Mouse (Mus musculus): ENCODE results near the gene Cbln1. TPM values are rescaled to one million over a fixed set of nuclear protein-coding genes. Genes with fewer than 3 reads are reported as not detected.
A peak's percentile ranks its signal among the peaks of the same experiment; 100 is the strongest.

The Cbln1 gene
- polyA plus RNA-seq, 1 experiment from 2014 or later, result 9.4 TPM

- H3K4me2 ChIP-seq (ENCODE audit: low read length), result no peak overlapping the region
Observed at GRCm38 (mm10) chr8:87466936-87467602, 5.3 kb downstream of the Cbln1 start.

GRCm38 (mm10) chr8:87466335-87466734, 6.1 kb downstream of the Cbln1 start:
- ATAC-seq, result no peak

More at GRCm38 (mm10) chr8:87466936-87467602, 5.3 kb downstream of the Cbln1 start:
- no peaks in the 10 kb centered on the region for H3K9me3 ChIP-seq (replicated peaks; ENCODE audit: control insufficient read depth, low read length)
- no peak for ATAC-seq
- peaks cover 15% of the 10 kb centered on the region for H3K4me1 ChIP-seq (ENCODE audit: control insufficient read depth, insufficient read depth, low read length)
- H3K4me3 ChIP-seq (ENCODE audit: low read depth, low read length), result no peak overlapping the region
- no peak for DNase-seq (ENCODE audit: low spot score)
- H3K27me3 ChIP-seq (replicated peaks; ENCODE audit: control insufficient read depth, insufficient read depth, low read length), result peaks cover 60% of the 10 kb centered on the region
- H3K9ac ChIP-seq (ENCODE audit: low read length), result no peak overlapping the region
- no peak overlapping the region for H3K27ac ChIP-seq (ENCODE audit: low read depth, low read length)
- 79% methylated on average over 1 of the region's 1 CpGs for WGBS
- H3K36me3 ChIP-seq (ENCODE audit: control insufficient read depth, insufficient read depth, low read length), result no peaks in the 10 kb centered on the region

DNA sequence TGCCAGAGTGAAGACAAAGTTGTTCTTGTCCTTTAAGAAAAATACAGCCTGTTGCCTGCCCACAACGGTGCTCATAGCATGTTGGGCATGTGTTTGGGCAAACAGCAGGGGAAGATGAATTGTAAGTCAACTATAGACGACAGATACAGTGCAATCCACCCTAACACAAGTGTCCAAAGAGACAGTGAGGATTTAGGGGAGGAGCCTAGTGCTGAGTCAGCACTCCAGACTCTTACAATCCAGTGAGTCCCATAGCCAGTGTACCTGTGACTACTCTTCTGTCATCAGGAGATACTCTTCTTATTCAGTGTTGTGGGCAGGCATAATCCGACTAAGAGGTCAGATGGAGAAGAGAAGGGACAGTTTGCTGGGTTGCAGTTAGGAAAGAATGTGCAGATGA, 8.0 kb downstream of the Cbln1 start:
- Histone ChIP-seq H3K4me2 (ENCODE audit: low read length) (no peak overlapping the region), H3K4me1 (ENCODE audit: control insufficient read depth, insufficient read depth, low read length) (peaks cover 4% of the 10 kb centered on the region; the same call in 1 of the 2 replicates), H3K36me3 (ENCODE audit: control insufficient read depth, insufficient read depth, low read length) (no peaks in the 10 kb centered on the region), H3K9me3 (replicated peaks; ENCODE audit: control insufficient read depth, low read length) (no peaks in the 10 kb centered on the region), H3K27me3 (replicated peaks; ENCODE audit: control insufficient read depth, insufficient read depth, low read length) (peaks cover 35% of the 10 kb centered on the region), H3K27ac (ENCODE audit: low read depth, low read length) (no peak overlapping the region), H3K9ac (ENCODE audit: low read length) (no peak overlapping the region), H3K4me3 (ENCODE audit: low read depth, low read length) (no peak overlapping the region)
- ATAC-seq, result no peak
- no peak for DNase-seq (ENCODE audit: low spot score)
- WGBS, result 73% methylated on average over 3 of the region's 3 CpGs

More at GRCm38 (mm10) chr8:87466335-87466734, 6.1 kb downstream of the Cbln1 start:
- no peak for DNase-seq (ENCODE audit: low spot score)
- WGBS, result 44% methylated on average over 6 of the region's 6 CpGs
- Histone ChIP-seq H3K4me2 (ENCODE audit: low read length) (no peak overlapping the region), H3K27ac (ENCODE audit: low read depth, low read length) (no peak overlapping the region), H3K36me3 (ENCODE audit: control insufficient read depth, insufficient read depth, low read length) (no peaks in the 10 kb centered on the region), H3K9ac (ENCODE audit: low read length) (no peak overlapping the region), H3K9me3 (replicated peaks; ENCODE audit: control insufficient read depth, low read length) (no peaks in the 10 kb centered on the region), H3K27me3 (replicated peaks; ENCODE audit: control insufficient read depth, insufficient read depth, low read length) (peaks cover 54% of the 10 kb centered on the region), H3K4me3 (ENCODE audit: low read depth, low read length) (no peak overlapping the region), H3K4me1 (ENCODE audit: control insufficient read depth, insufficient read depth, low read length) (peaks cover 15% of the 10 kb centered on the region)

GRCm38 (mm10) chr8:87461801-87462200, 10.6 kb downstream of the Cbln1 start:
- no peak for DNase-seq (ENCODE audit: low spot score)
- H3K4me3 ChIP-seq (ENCODE audit: low read depth, low read length), result no peak overlapping the region
- no peak overlapping the region for H3K27ac ChIP-seq (ENCODE audit: low read depth, low read length)
- WGBS, result 56% methylated on average over 5 of the region's 5 CpGs
- peaks cover 10% of the 10 kb centered on the region; the same call in 1 of the 2 replicates for H3K27me3 ChIP-seq (replicated peaks; ENCODE audit: control insufficient read depth, insufficient read depth, low read length)
- ATAC-seq, result no peak
- H3K9me3 ChIP-seq (replicated peaks; ENCODE audit: control insufficient read depth, low read length), result no peaks in the 10 kb centered on the region
- H3K36me3 ChIP-seq (ENCODE audit: control insufficient read depth, insufficient read depth, low read length), result no peaks in the 10 kb centered on the region
- H3K9ac ChIP-seq (ENCODE audit: low read length), result no peak overlapping the region
- H3K4me1 ChIP-seq (ENCODE audit: control insufficient read depth, insufficient read depth, low read length), result no peaks in the 10 kb centered on the region
- H3K4me2 ChIP-seq (ENCODE audit: low read length), result no peak overlapping the region

- 84% methylated on average over 4 of the region's 4 CpGs for WGBS
- DNase-seq (ENCODE audit: low spot score), result no peak
- no peaks in the 10 kb centered on the region for H3K36me3 ChIP-seq (ENCODE audit: control insufficient read depth, insufficient read depth, low read length)
Observed at GRCm38 (mm10) chr8:87456949-87457348, 15.5 kb downstream of the Cbln1 start.

DNA sequence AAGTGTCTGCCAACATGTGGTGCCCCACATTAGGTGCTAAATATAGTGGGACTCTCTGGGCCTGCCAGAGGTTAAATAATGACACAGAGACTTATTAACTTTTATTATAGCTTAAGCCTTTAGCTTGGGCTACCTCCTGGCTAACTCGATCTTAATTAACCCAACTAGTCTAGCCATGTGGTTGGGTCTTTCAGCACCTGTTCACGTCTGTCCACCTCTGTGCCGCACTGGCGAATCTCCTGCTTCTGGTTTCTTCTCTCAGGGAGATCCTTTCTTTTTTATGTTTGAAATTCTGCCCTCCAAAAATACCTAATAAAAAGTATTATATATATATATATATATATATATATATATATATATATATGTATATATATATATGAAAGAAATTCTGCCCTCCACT, 19.6 kb downstream of the Cbln1 start:
- no peak overlapping the region for H3K4me3 ChIP-seq (ENCODE audit: low read depth, low read length)
- H3K36me3 ChIP-seq (ENCODE audit: control insufficient read depth, insufficient read depth, low read length), result no peaks in the 10 kb centered on the region
- no peak overlapping the region for H3K9ac ChIP-seq (ENCODE audit: low read length)
- no peaks in the 10 kb centered on the region for H3K9me3 ChIP-seq (replicated peaks; ENCODE audit: control insufficient read depth, low read length)
- no peak for DNase-seq (ENCODE audit: low spot score)
- H3K27ac ChIP-seq (ENCODE audit: low read depth, low read length), result no peak overlapping the region
- ATAC-seq, result no peak
- no peaks in the 10 kb centered on the region for H3K27me3 ChIP-seq (replicated peaks; ENCODE audit: control insufficient read depth, insufficient read depth, low read length)
- WGBS, result 90% methylated on average over 4 of the region's 4 CpGs
- no peaks in the 10 kb centered on the region for H3K4me1 ChIP-seq (ENCODE audit: control insufficient read depth, insufficient read depth, low read length)
- H3K4me2 ChIP-seq (ENCODE audit: low read length), result no peak overlapping the region

More at GRCm38 (mm10) chr8:87456949-87457348, 15.5 kb downstream of the Cbln1 start:
- Histone ChIP-seq H3K4me2 (ENCODE audit: low read length) (no peak overlapping the region), H3K4me1 (ENCODE audit: control insufficient read depth, insufficient read depth, low read length) (no peaks in the 10 kb centered on the region), H3K27me3 (replicated peaks; ENCODE audit: control insufficient read depth, insufficient read depth, low read length) (no peaks in the 10 kb centered on the region), H3K9me3 (replicated peaks; ENCODE audit: control insufficient read depth, low read length) (no peaks in the 10 kb centered on the region), H3K27ac (ENCODE audit: low read depth, low read length) (no peak overlapping the region), H3K9ac (ENCODE audit: low read length) (no peak overlapping the region), H3K4me3 (ENCODE audit: low read depth, low read length) (no peak overlapping the region)
- no peak for ATAC-seq

DNA sequence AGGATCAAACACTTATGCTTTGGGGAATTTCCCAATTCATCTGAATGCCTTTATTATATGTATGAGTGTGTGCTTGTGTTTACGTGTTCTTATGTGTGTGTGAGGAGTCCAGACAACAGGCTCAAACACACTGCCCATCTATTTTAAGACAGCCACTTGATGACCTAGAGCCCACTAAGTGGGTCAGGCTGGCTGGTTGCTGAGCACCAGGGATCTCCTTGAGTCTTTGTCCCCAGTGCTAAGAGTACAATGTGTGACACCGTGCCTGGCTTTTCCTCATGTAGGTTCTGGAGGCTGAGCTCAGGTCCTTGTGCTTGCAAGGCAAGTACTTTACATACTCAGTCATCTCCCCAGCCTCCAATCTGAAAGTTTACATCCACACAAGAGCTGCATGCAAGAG, 20.7 kb downstream of the Cbln1 start:
- H3K27me3 ChIP-seq (replicated peaks; ENCODE audit: control insufficient read depth, insufficient read depth, low read length), result no peaks in the 10 kb centered on the region
- no peaks in the 10 kb centered on the region for H3K9me3 ChIP-seq (replicated peaks; ENCODE audit: control insufficient read depth, low read length)
- DNase-seq (ENCODE audit: low spot score), result no peak
- H3K4me1 ChIP-seq (ENCODE audit: control insufficient read depth, insufficient read depth, low read length), result no peaks in the 10 kb centered on the region
- no peak overlapping the region for H3K4me3 ChIP-seq (ENCODE audit: low read depth, low read length)
- H3K36me3 ChIP-seq (ENCODE audit: control insufficient read depth, insufficient read depth, low read length), result no peaks in the 10 kb centered on the region
- no peak overlapping the region for H3K9ac ChIP-seq (ENCODE audit: low read length)
- H3K4me2 ChIP-seq (ENCODE audit: low read length), result no peak overlapping the region
- no peak overlapping the region for H3K27ac ChIP-seq (ENCODE audit: low read depth, low read length)
- WGBS, result 69% methylated on average over 2 of the region's 2 CpGs
- ATAC-seq, result no peak

DNA sequence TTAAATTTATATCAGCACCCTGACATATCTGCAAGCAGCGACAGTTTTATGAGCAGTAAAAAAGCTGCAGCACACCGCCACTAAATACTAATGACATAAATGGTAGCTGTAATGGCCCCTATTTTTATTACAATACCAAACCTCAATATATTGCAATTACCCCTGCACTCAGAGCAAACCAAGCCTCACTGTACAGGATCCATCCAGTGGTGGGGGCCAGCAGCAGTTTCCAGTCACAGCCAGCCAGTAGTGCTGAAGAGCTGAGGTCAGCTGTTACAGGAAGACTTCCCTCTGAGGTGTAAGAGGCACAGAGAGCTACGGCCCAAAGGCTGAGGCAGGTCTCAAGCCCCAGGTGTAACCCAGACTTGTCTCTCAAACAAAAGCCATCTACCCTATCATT, 37.8 kb downstream of the Cbln1 start:
- H3K27ac ChIP-seq (ENCODE audit: low read depth, low read length), result no peak overlapping the region
- no peaks in the 10 kb centered on the region for H3K36me3 ChIP-seq (ENCODE audit: control insufficient read depth, insufficient read depth, low read length)
- no peak for DNase-seq (ENCODE audit: low spot score)
- no peak overlapping the region for H3K4me3 ChIP-seq (ENCODE audit: low read depth, low read length)
- H3K27me3 ChIP-seq (replicated peaks; ENCODE audit: control insufficient read depth, insufficient read depth, low read length), result no peaks in the 10 kb centered on the region
- 65% methylated on average over 3 of the region's 3 CpGs for WGBS
- H3K4me2 ChIP-seq (ENCODE audit: low read length), result no peak overlapping the region
- no peaks in the 10 kb centered on the region for H3K9me3 ChIP-seq (replicated peaks; ENCODE audit: control insufficient read depth, low read length)
- no peaks in the 10 kb centered on the region; the same call in 1 of the 2 replicates for H3K4me1 ChIP-seq (ENCODE audit: control insufficient read depth, insufficient read depth, low read length)
- ATAC-seq, result 0 out of 2 replicates have a peak, but pooled peaks have one; percentile 34
- H3K9ac ChIP-seq (ENCODE audit: low read length), result no peak overlapping the region

GRCm38 (mm10) chr8:87427188-87427587, 45.2 kb downstream of the Cbln1 start:
- H3K4me1 ChIP-seq (ENCODE audit: control insufficient read depth, insufficient read depth, low read length), result no peaks in the 10 kb centered on the region
- no peak overlapping the region for H3K9ac ChIP-seq (ENCODE audit: low read length)
- H3K36me3 ChIP-seq (ENCODE audit: control insufficient read depth, insufficient read depth, low read length), result no peaks in the 10 kb centered on the region
- no peaks in the 10 kb centered on the region for H3K9me3 ChIP-seq (replicated peaks; ENCODE audit: control insufficient read depth, low read length)
- no peaks in the 10 kb centered on the region for H3K27me3 ChIP-seq (replicated peaks; ENCODE audit: control insufficient read depth, insufficient read depth, low read length)
- H3K4me2 ChIP-seq (ENCODE audit: low read length), result no peak overlapping the region
- ATAC-seq (no peak), DNase-seq (ENCODE audit: low spot score) (no peak)
- no peak overlapping the region for H3K27ac ChIP-seq (ENCODE audit: low read depth, low read length)
- H3K4me3 ChIP-seq (ENCODE audit: low read depth, low read length), result no peak overlapping the region
